Mouse (Mus musculus) stomach, embryonic 15.5 days (tissue): Measurements from ENCODE around the gene Tiam1. TPM values are rescaled to one million over a fixed set of nuclear protein-coding genes. Genes with fewer than 3 reads are reported as not detected.

Experiments used
- ATAC-seq: fragments of 200-750 bp; cut with Nextera tagmentation; 2 replicates; pipeline ENCODE4 v1.8.0; 2017; ENCODE audit warnings: low read depth, moderate number of reproducible peaks, moderate TSS enrichment; ENCODE audit not compliant: insufficient read depth, low FRiP score
- H3K27ac ChIP-seq: fragments of 300-500 bp; sonication (generic); 2 replicates; pipeline ENCODE4 v1.5.1; 2015; ENCODE audit warnings: mild to moderate bottlenecking, inconsistent platforms
- H3K27me3 ChIP-seq: fragments of 300-500 bp; sonication (generic); replicated peaks from 2 replicates; pipeline ENCODE4 v1.6.1; 2015; ENCODE audit warnings: inconsistent platforms
- H3K36me3 ChIP-seq: fragments of 300-500 bp; sonication (generic); 2 replicates; pipeline ENCODE4 v1.6.1; 2015; ENCODE audit warnings: inconsistent platforms
- H3K4me1 ChIP-seq: fragments of 300-500 bp; sonication (generic); 2 replicates; pipeline ENCODE4 v1.6.1; 2015; ENCODE audit warnings: inconsistent platforms
- H3K4me2 ChIP-seq: fragments of 300-500 bp; sonication (generic); 2 replicates; pipeline ENCODE4 v1.6.1; 2015; ENCODE audit warnings: mild to moderate bottlenecking, inconsistent platforms
- H3K4me3 ChIP-seq: fragments of 300-500 bp; sonication (generic); replicated peaks from 2 replicates; pipeline ENCODE4 v1.5.1; 2015; ENCODE audit warnings: inconsistent platforms
- H3K9ac ChIP-seq: fragments of 300-500 bp; sonication (generic); 2 replicates; pipeline ENCODE4 v1.6.1; 2015; ENCODE audit warnings: inconsistent platforms
- H3K9me3 ChIP-seq: fragments of 300-500 bp; sonication (generic); 2 replicates; pipeline ENCODE4 v1.6.1; 2016; ENCODE audit warnings: inconsistent platforms
- WGBS: fragments of 180-500 bp; shearing (Covaris S2); methylation state at CpG from one replicate; pipeline ENCODE4 v1.1.7; 2015; 5-methylcytosine and 5-hydroxymethylcytosine counted together
- polyA plus RNA-seq: library from polyadenylated mRNA; unstranded; fragments of >200 nt; fragmentation: Nextera tagmentation; extraction: Ambion mirVana; gene quantifications from 2 replicates; pipeline ENCODE4 v1.2.1, GENCODE M21; 2015

Tiam1 gene
- polyA plus RNA-seq, 1 experiment from 2014 or later, result 19.5 TPM

- Histone ChIP-seq H3K4me3 (no peak overlapping the region), H3K27ac (no peak overlapping the region), H3K4me1 (no peaks in the 10 kb centered on the region), H3K9me3 (no peaks in the 10 kb centered on the region), H3K27me3 (no peaks in the 10 kb centered on the region), H3K9ac (no peak overlapping the region), H3K4me2 (no peak overlapping the region), H3K36me3 (no peaks in the 10 kb centered on the region)
- WGBS, result 50% methylated on average over 2 of the region's 2 CpGs
- no peak for ATAC-seq
These were observed 404.0 kb downstream of the Tiam1 start for GRCm38 (mm10) chr16:89739559-89739958.

GRCm38 (mm10) chr16:89738963-89739362 is 404.6 kb downstream of the Tiam1 start:
- Histone ChIP-seq H3K27ac (no peak overlapping the region), H3K36me3 (no peaks in the 10 kb centered on the region), H3K4me3 (no peak overlapping the region), H3K4me1 (no peaks in the 10 kb centered on the region), H3K27me3 (no peaks in the 10 kb centered on the region), H3K4me2 (no peak overlapping the region), H3K9ac (no peak overlapping the region), H3K9me3 (no peaks in the 10 kb centered on the region)
- ATAC-seq, result no peak
- 42% methylated on average over 6 of the region's 6 CpGs for WGBS

Other genes starting within 250 kb of the Tiam1 start
- gene Sod1, start 77.0 kb upstream of the Tiam1 start, polyA plus RNA-seq, result 1,122 and 1,160 TPM in 2 replicates
- gene Scaf4, start 140.7 kb upstream of the Tiam1 start, polyA plus RNA-seq, result 22.2 and 25.6 TPM in 2 replicates
- 6.7 and 7.1 TPM in 2 replicates for gene Hunk, start 242.2 kb upstream of the Tiam1 start, polyA plus RNA-seq